Mouse (Mus musculus) MEL (cell line): ENCODE results near the gene Ero1l. TPM values are rescaled to one million over a fixed set of nuclear protein-coding genes. Genes with fewer than 3 reads are reported as not detected.
A peak's percentile ranks its signal among the peaks of the same experiment; 100 is the strongest.

Experiments
- DNase-seq: peaks from one replicate; pipeline ENCODE4 v3.0.0; 2011; ENCODE audit warnings: low read depth, low spot score
- H3K27ac ChIP-seq: 2 replicates; pipeline ENCODE4 v1.5.1; 2012; ENCODE audit warnings: low read depth, mild to moderate bottlenecking, control low read depth, low read length, moderate library complexity; ENCODE audit not compliant: control insufficient read depth
- H3K27me3 ChIP-seq, 2 experiments: fragments of 150-350 bp in 1 of 2; sonication (generic) in 1 of 2; 2 replicates each; pipeline ENCODE4 v1.6.1; 2012; ENCODE audit warnings: low read length in 2 of 2, mild to moderate bottlenecking in 2 of 2, improper control_type of control experiment in 1 of 2, moderate library complexity in 1 of 2; ENCODE audit not compliant: insufficient read depth in 2 of 2, control insufficient read depth in 1 of 2
- H3K36me3 ChIP-seq, 2 experiments: 2 replicates each; pipeline ENCODE4 v1.6.1; 2012 to 2014; ENCODE audit warnings: low read length in 2 of 2, improper control_type of control experiment in 1 of 2, inconsistent platforms in 1 of 2, mild to moderate bottlenecking in 1 of 2; ENCODE audit not compliant: insufficient read depth in 2 of 2, control insufficient read depth in 1 of 2
- H3K4me1 ChIP-seq, 2 experiments: fragments of 150-350 bp in 1 of 2; sonication (generic) in 1 of 2; 2 replicates each; pipeline ENCODE4 v1.6.1; 2012; ENCODE audit warnings: low read length in 2 of 2, improper control_type of control experiment in 1 of 2, mild to moderate bottlenecking in 1 of 2; ENCODE audit not compliant: insufficient read depth in 2 of 2, control insufficient read depth in 1 of 2
- H3K4me3 ChIP-seq, 2 experiments: fragments of 150-350 bp in 1 of 2; sonication (generic) in 1 of 2; 2 replicates each; pipeline ENCODE4 v1.5.1; 2012; ENCODE audit warnings: low read depth in 2 of 2, low read length in 2 of 2, mild to moderate bottlenecking in 2 of 2, moderate library complexity in 2 of 2, control low read depth in 1 of 2, improper control_type of control experiment in 1 of 2; ENCODE audit not compliant: control insufficient read depth in 1 of 2, insufficient read depth in 1 of 2
- H3K79me2 ChIP-seq: 2 replicates; pipeline ENCODE4 v1.6.1; 2012; ENCODE audit warnings: mild to moderate bottlenecking, low read length, moderate library complexity; ENCODE audit not compliant: control insufficient read depth, poor library complexity, insufficient read depth
- H3K9ac ChIP-seq: 2 replicates; pipeline ENCODE4 v1.6.1; 2012; ENCODE audit warnings: low read depth, mild to moderate bottlenecking, control low read depth, low read length, moderate library complexity; ENCODE audit not compliant: control insufficient read depth, poor library complexity, severe bottlenecking
- H3K9me3 ChIP-seq: fragments of 150-350 bp; sonication (generic); replicated peaks from 2 replicates; pipeline ENCODE4 v1.6.1; 2012; ENCODE audit warnings: mild to moderate bottlenecking, low read length, improper control_type of control experiment, moderate library complexity; ENCODE audit not compliant: insufficient read depth
- BHLHE40 ChIP-seq: IDR thresholded peaks from 2 replicates; pipeline ENCODE4 v1.6.1; 2012; ENCODE audit warnings: low read depth, mild to moderate bottlenecking, inconsistent platforms, low read length, improper control_type of control experiment, borderline replicate concordance
- GATA1 ChIP-seq: IDR thresholded peaks from 2 replicates; pipeline ENCODE4 v1.6.1; 2011; ENCODE audit warnings: low read depth, low read length, improper control_type of control experiment
- MAZ ChIP-seq: IDR thresholded peaks from 2 replicates; pipeline ENCODE4 v1.6.1; 2012; ENCODE audit warnings: low read depth, mild to moderate bottlenecking, inconsistent platforms, low read length, improper control_type of control experiment
- POLR2AphosphoS2 ChIP-seq: IDR thresholded peaks from 2 replicates; pipeline ENCODE4 v1.6.1; 2011; ENCODE audit warnings: low read length, improper control_type of control experiment
- SIN3A ChIP-seq: IDR thresholded peaks from 2 replicates; pipeline ENCODE4 v1.6.1; 2012; ENCODE audit warnings: low read length, improper control_type of control experiment, inconsistent platforms
- TAL1 ChIP-seq: IDR thresholded peaks from 2 replicates; pipeline ENCODE4 v1.6.1; 2012; ENCODE audit warnings: mild to moderate bottlenecking, inconsistent platforms, low read length, moderate library complexity, mixed read lengths
- UBTF ChIP-seq: IDR thresholded peaks from 2 replicates; pipeline ENCODE4 v1.6.1; 2012; ENCODE audit warnings: low read depth, mild to moderate bottlenecking, inconsistent platforms, low read length, improper control_type of control experiment, moderate library complexity, borderline replicate concordance; ENCODE audit not compliant: insufficient read depth
- ZMIZ1 ChIP-seq: IDR thresholded peaks from 2 replicates; pipeline ENCODE4 v1.6.1; 2012; ENCODE audit warnings: low read depth, mild to moderate bottlenecking, inconsistent platforms, low read length, improper control_type of control experiment, moderate library complexity
- ZNF384 ChIP-seq: IDR thresholded peaks from 2 replicates; pipeline ENCODE4 v1.6.1; 2012; ENCODE audit warnings: low read depth, mild to moderate bottlenecking, inconsistent platforms, low read length, improper control_type of control experiment
- polyA plus RNA-seq, 2 experiments: library from polyadenylated mRNA; stranded (reverse) in 1 of 2; unstranded in 1 of 2; fragments of >175 nt in 1 of 2; fragments of >200 nt in 1 of 2; gene quantifications; 2 replicates each; pipeline versions ENCODE4 v1.2.1 to v1.2.4; 2012; ENCODE audit warnings: low replicate concordance in 2 of 2, low read depth in 1 of 2; ENCODE audit not compliant: insufficient read length in 2 of 2, insufficient read depth in 1 of 2, missing spikeins in 1 of 2
- total RNA-seq: library from RNA; depleted of rRNA; stranded (reverse); fragments of 300-350 nt; gene quantifications from 2 replicates; pipeline ENCODE4 v1.2.3, GENCODE M21; 2012

Ero1l gene
- total and polyA plus RNA-seq, 3 experiments, result 42.0 to 273 (median 114) TPM

GRCm38 (mm10) chr14:45282066-45282465, 36.5 kb downstream of the Ero1l start:
- TF ChIP-seq POLR2AphosphoS2, result peak; percentile 86
- TF ChIP-seq UBTF, result no peak
- peak; percentile 37; the same call in 1 of the 2 replicates for TF ChIP-seq ZMIZ1
- peaks cover 0 to 13% of the 10 kb centered on the region in 2 experiments; a peak in 2 of 4 replicates for H3K36me3 ChIP-seq
- no peak overlapping the region for H3K4me3 ChIP-seq
- no peak overlapping the region for H3K9ac ChIP-seq
- H3K79me2 ChIP-seq, result no peaks in the 10 kb centered on the region
- no peaks in the 10 kb centered on the region for H3K27me3 ChIP-seq
- no peaks in the 10 kb centered on the region for H3K9me3 ChIP-seq
- no peaks in the 10 kb centered on the region for H3K4me1 ChIP-seq
- no peak overlapping the region for H3K27ac ChIP-seq
- peak; percentile 46 for DNase-seq

DNA sequence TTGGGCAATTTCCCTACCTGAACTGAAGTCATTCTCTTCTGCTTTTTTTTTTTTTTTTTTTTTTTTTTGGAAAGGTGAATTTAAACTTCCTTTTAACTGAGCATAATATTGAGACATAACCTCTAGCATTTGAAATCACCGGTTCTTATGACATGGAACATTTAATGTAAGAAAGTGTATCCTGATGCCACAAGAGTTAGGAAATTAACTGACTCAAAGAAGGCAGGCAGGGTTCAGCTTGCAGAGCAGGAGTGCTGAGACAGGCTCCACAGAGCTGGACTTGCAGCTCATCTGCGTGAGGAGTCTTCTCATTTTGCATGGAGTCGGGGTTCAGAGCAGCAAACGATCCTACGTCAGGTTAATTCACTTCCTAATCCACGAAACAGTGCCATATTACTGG, 42.8 kb downstream of the Ero1l start:
- no peak overlapping the region for H3K9ac ChIP-seq
- H3K27me3 ChIP-seq, result no peaks in the 10 kb centered on the region
- no peaks in the 10 kb centered on the region for H3K4me1 ChIP-seq
- no peak overlapping the region for H3K4me3 ChIP-seq
- no peaks in the 10 kb centered on the region for H3K36me3 ChIP-seq
- no peak for TF ChIP-seq GATA1
- TF ChIP-seq ZMIZ1, result no peak
- no peak for TF ChIP-seq POLR2AphosphoS2
- no peak for TF ChIP-seq BHLHE40
- TF ChIP-seq TAL1, result no peak
- no peak for TF ChIP-seq MAZ
- no peak for DNase-seq
- H3K27ac ChIP-seq, result no peak overlapping the region
- no peaks in the 10 kb centered on the region for H3K9me3 ChIP-seq
- H3K79me2 ChIP-seq, result no peaks in the 10 kb centered on the region

DNA sequence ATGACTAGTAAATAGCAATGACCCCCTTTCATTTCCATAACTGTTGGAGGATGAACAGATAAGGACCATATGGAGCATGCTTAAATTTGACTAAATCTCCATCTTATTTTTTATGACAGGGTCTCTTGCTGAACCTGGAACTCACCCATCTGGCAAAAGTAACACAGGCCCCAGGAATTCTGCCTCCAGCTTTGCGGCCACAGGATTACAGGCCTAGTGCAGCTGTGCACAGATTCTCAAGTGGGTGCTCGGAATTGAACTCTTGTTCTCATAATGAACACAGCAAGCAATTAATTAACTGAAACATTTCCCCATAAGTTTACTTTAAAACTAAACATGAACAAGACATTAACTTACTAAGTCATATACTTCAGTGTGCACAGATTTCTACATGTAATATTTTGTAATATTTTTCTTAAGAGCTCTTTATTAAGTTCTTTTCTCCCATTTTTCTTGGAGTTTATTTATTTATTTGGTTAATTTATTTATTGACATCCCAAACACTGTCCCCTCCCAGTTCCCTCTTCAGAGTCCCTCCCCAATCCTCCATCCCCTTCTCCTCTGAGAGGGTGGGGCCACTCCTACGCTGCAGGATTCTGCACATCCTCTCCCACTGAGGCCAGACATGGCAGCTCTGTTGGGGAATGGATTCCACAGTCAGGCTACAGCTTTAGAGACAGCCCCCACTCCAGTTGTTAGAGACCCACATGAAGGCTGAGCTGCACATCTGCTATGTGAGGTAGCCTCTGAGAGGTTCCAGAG, 54.6 kb downstream of the Ero1l start:
- peaks cover 3 to 9% of the 10 kb centered on the region in 2 experiments; a peak in 3 of 4 replicates for H3K27me3 ChIP-seq
- H3K4me1 ChIP-seq, result no peaks in the 10 kb centered on the region
- TF ChIP-seq SIN3A (no peak), ZNF384 (no peak)
- no peak overlapping the region for H3K27ac ChIP-seq
- H3K4me3 ChIP-seq, result no peak overlapping the region
- H3K9me3 ChIP-seq, result no peaks in the 10 kb centered on the region
- no peak for DNase-seq
- H3K9ac ChIP-seq, result no peak overlapping the region
- no peaks in the 10 kb centered on the region for H3K36me3 ChIP-seq
- H3K79me2 ChIP-seq, result no peaks in the 10 kb centered on the region
